Mouse (Mus musculus) kidney, embryonic 15.5 days (tissue): ENCODE results near the gene Nfrkb. TPM values are rescaled to one million over a fixed set of nuclear protein-coding genes. Genes with fewer than 3 reads are reported as not detected.
A peak's percentile ranks its signal among the peaks of the same experiment; 100 is the strongest.

Experiments
- ATAC-seq: fragments of 200-750 bp; cut with Nextera tagmentation; replicated peaks from 2 replicates; pipeline ENCODE4 v1.8.0; 2017; ENCODE audit warnings: moderate TSS enrichment; ENCODE audit not compliant: low FRiP score
- H3K27ac ChIP-seq: fragments of 300-500 bp; sonication (generic); 2 replicates; pipeline ENCODE4 v1.5.1; 2015; ENCODE audit warnings: mild to moderate bottlenecking, inconsistent platforms
- H3K27me3 ChIP-seq: fragments of 300-500 bp; sonication (generic); 2 replicates; pipeline ENCODE4 v1.6.1; 2015; ENCODE audit warnings: inconsistent platforms
- H3K36me3 ChIP-seq: fragments of 300-500 bp; sonication (generic); 2 replicates; pipeline ENCODE4 v1.6.1; 2015; ENCODE audit warnings: inconsistent platforms
- H3K4me1 ChIP-seq: fragments of 300-500 bp; sonication (generic); 2 replicates; pipeline ENCODE4 v1.6.1; 2015; ENCODE audit warnings: inconsistent platforms
- H3K4me2 ChIP-seq: fragments of 300-500 bp; sonication (generic); 2 replicates; pipeline ENCODE4 v1.6.1; 2015; ENCODE audit warnings: moderate library complexity, mild to moderate bottlenecking, inconsistent platforms
- H3K4me3 ChIP-seq: fragments of 300-500 bp; sonication (generic); replicated peaks from 2 replicates; pipeline ENCODE4 v1.5.1; 2015; ENCODE audit warnings: mild to moderate bottlenecking, inconsistent platforms
- H3K9ac ChIP-seq: fragments of 300-500 bp; sonication (generic); 2 replicates; pipeline ENCODE4 v1.6.1; 2015; ENCODE audit warnings: mild to moderate bottlenecking, inconsistent platforms
- H3K9me3 ChIP-seq: fragments of 300-500 bp; sonication (generic); replicated peaks from 2 replicates; pipeline ENCODE4 v1.6.1; 2016; ENCODE audit warnings: inconsistent platforms
- WGBS: fragments of 180-500 bp; shearing (Covaris S2); methylation state at CpG from one replicate; pipeline ENCODE4 v1.1.7; 2015; ENCODE audit warnings: mixed read lengths; 5-methylcytosine and 5-hydroxymethylcytosine counted together
- polyA plus RNA-seq: library from polyadenylated mRNA; unstranded; fragments of >200 nt; fragmentation: Nextera tagmentation; extraction: Ambion mirVana; gene quantifications from 2 replicates; pipeline ENCODE4 v1.2.1, GENCODE M21; 2015

Gene Nfrkb
- polyA plus RNA-seq, 1 experiment from 2014 or later = 21.3 TPM

DNA sequence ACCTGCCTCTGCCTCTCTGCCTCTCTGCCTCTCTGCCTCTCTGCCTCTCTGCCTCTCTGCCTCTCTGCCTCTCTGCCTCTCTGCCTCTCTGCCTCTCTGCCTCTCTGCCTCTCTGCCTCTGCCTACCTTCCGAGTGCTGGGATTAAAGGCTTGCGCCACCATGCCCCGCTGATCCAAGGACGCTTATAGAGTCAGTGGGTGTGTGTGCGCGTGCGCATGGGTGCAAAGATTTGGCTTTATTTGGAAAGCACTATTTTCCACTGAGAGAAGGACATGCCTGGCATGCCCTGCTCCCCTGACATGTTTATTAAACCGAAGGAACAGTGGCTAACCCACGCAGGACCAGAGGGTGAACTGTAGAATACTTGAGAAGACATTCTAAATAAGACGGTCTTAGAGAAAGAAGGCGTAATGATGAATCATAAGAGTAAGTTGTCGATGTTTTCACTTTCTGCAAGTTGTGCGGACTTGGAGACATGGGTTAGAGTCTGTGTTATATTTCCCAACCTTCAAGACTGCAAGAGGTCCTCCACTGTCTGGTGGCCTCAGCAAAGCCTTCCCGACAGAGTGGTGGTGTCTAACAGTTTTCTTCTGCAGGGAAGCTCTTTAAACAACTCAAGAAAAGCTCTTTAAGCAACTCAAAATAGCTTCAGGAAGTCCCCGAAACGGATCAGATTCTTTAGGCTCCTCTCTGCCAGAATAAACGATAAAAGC is 1.0 kb upstream of the Nfrkb start:
- no peak overlapping the region for H3K27ac ChIP-seq
- H3K9ac ChIP-seq = no peak overlapping the region
- WGBS = 81% methylated on average over 17 of the region's 17 CpGs
- peaks cover 7% of the 10 kb centered on the region for H3K36me3 ChIP-seq
- H3K9me3 ChIP-seq = no peaks in the 10 kb centered on the region
- peaks cover 17% of the 10 kb centered on the region for H3K4me1 ChIP-seq
- no peaks in the 10 kb centered on the region for H3K27me3 ChIP-seq
- peak overlapping the region; percentile 73 for H3K4me2 ChIP-seq
- H3K4me3 ChIP-seq = peak overlapping the region; percentile 92
- no peak for ATAC-seq

DNA sequence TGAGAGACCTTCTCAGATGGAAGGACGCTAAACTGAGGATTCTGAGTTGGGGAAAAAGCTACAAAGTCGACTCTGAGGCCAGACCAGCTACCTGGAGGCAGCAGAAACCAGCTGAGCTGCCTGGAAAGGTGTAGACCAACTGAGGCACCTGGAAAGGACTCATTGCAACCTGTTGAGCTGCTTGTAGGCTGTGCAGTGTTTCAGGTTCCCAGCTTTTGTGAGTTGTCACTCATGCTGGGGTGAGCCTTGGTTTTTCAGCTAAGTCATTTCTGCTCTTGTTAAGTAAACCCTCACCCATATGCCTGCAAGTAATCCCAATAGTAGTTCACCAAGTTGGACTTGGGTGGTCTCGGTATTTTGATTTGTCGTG is 507 bp upstream of the Nfrkb start:
- peak overlapping the region; percentile 92 for H3K4me3 ChIP-seq
- 23% methylated on average over 4 of the region's 4 CpGs for WGBS
- peaks cover 12% of the 10 kb centered on the region for H3K36me3 ChIP-seq
- H3K9me3 ChIP-seq = no peaks in the 10 kb centered on the region
- H3K9ac ChIP-seq = peak overlapping the region; percentile 82
- H3K27me3 ChIP-seq = no peaks in the 10 kb centered on the region
- H3K4me1 ChIP-seq = peaks cover 17% of the 10 kb centered on the region
- H3K4me2 ChIP-seq = peak overlapping the region; percentile 73
- peak; percentile 30 for ATAC-seq
- 0 out of 2 replicates have a peak overlapping the region, but pooled peaks have one; percentile 56 for H3K27ac ChIP-seq

DNA sequence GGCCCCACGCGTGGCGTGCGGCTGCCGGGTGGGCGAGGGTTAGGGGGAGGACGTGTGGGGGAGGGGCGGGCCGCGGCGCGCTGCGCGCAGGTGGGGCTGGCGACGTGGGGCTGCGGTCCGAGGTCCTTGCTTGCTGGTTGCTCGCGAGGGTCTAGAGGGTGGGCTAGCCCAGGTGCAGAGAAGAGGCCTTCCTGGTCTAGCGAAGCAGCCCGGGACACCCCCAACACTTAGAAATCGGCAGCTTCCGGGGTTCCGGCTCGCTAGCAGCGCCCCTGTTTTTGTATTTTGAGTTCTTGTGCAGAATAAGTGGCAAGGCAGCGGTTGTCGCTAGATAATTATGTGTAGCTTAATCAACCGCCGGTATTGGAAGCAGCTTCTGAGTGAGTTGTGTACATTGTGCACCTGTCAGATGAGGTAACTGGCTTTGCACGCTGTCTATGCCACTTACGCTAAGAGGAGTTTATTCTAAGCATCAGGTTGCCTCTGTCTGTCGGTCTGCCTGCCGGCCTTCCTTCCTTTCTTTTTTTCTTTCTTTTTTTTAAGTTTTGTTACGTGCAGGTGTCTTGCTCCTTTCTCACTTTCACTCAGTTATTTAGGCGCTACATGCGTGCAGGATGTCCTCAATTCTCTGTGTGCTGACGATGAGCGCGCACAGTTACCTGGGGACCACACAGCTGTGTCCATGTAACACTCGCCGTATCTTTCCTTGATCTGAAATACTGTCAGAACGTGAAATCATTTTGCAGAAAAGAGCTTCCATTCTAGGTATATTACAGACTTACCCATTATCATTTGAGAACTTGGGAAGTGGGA is 582 bp downstream of the Nfrkb start:
- Histone ChIP-seq H3K27me3 (no peaks in the 10 kb centered on the region), H3K4me3 (peak overlapping the region; percentile 92), H3K9ac (peak overlapping the region; percentile 82), H3K9me3 (no peaks in the 10 kb centered on the region), H3K4me1 (peaks cover 17% of the 10 kb centered on the region), H3K36me3 (peaks cover 23% of the 10 kb centered on the region), H3K4me2 (peak overlapping the region; percentile 73), H3K27ac (peak overlapping the region; percentile 56; the same call in 1 of the 2 replicates)
- 10% methylated on average over 44 of the region's 44 CpGs for WGBS
- ATAC-seq = peak; percentile 84

DNA sequence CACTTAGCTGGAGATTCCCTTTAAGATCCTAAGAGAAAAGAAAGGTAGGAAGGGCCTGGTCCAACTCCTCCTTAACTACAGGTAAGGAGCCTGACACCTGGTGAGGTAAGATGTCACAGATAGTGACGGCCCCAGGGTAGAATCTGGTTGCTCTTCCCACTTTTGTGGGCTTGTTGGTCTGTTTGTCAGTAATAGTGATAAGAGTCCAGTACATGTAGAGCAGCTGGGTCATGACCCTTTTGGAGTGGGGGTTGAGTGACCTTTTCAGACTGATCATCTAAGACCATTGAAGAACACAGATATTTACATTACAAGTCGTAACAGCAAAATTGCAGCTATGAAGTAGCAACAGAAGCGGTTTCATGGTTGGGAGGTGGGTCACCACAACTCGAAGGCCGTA is 1.2 kb downstream of the Nfrkb start:
- 0 out of 2 replicates have a peak overlapping the region, but pooled peaks have one; percentile 82 for H3K9ac ChIP-seq
- peaks cover 29% of the 10 kb centered on the region for H3K36me3 ChIP-seq
- H3K4me3 ChIP-seq = peak overlapping the region; percentile 92
- no peaks in the 10 kb centered on the region for H3K27me3 ChIP-seq
- H3K27ac ChIP-seq = no peak overlapping the region
- H3K4me2 ChIP-seq = peak overlapping the region; percentile 73
- WGBS = 90% methylated on average over 5 of the region's 5 CpGs
- no peaks in the 10 kb centered on the region for H3K9me3 ChIP-seq
- H3K4me1 ChIP-seq = peaks cover 17% of the 10 kb centered on the region
- ATAC-seq = no peak

DNA sequence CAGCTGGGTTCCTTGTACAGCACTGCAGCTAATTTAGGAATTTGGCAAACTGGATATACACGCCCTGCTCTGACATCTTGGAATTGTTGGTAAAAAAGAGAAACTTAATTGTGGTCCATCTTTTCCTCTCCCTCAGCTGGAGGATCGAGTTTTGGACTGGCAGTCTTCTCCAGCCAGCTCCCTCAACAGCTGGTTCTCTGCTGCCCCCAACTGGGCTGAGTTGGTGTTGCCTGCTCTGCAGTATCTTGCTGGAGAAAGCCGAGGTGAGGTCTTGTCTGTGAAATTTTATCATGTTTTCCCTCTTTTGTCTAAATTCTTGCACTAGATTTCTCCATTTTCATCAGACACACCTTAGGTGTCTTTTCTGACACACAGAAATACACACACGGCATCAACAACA is 14.4 kb downstream of the Nfrkb start:
- no peak overlapping the region for H3K9ac ChIP-seq
- ATAC-seq = no peak
- H3K27ac ChIP-seq = no peak overlapping the region
- no peaks in the 10 kb centered on the region for H3K4me1 ChIP-seq
- H3K27me3 ChIP-seq = no peaks in the 10 kb centered on the region
- H3K36me3 ChIP-seq = peaks cover 99% of the 10 kb centered on the region
- 56% methylated on average over 4 of the region's 4 CpGs for WGBS
- H3K9me3 ChIP-seq = no peaks in the 10 kb centered on the region
- no peak overlapping the region for H3K4me3 ChIP-seq
- no peak overlapping the region for H3K4me2 ChIP-seq

DNA sequence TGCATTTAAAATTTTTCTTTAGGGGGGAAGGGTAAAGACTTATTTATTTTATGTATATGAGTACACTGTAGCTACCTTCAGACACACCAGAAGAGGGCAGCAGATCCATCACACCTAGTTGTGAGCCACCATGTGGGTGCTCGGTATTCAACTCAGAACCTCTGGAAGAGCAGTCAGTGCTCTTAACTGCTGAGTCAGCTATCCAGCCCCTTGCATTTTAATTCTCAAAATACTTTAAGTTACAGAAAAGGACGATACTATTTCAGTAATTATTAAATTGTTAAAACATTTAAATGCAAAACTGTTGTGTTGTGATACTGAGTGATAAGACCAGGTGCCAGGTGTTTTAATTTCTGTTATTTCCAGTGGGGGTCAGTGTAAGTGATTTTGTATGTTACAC is 18.3 kb downstream of the Nfrkb start:
- H3K4me2 ChIP-seq = no peak overlapping the region
- ATAC-seq = no peak
- no peak overlapping the region for H3K4me3 ChIP-seq
- H3K36me3 ChIP-seq = peaks cover 89% of the 10 kb centered on the region
- no peak overlapping the region for H3K9ac ChIP-seq
- H3K27ac ChIP-seq = no peak overlapping the region
- no peaks in the 10 kb centered on the region for H3K27me3 ChIP-seq
- H3K4me1 ChIP-seq = no peaks in the 10 kb centered on the region
- WGBS = 86% methylated on average over 2 of the region's 2 CpGs
- no peaks in the 10 kb centered on the region for H3K9me3 ChIP-seq

DNA sequence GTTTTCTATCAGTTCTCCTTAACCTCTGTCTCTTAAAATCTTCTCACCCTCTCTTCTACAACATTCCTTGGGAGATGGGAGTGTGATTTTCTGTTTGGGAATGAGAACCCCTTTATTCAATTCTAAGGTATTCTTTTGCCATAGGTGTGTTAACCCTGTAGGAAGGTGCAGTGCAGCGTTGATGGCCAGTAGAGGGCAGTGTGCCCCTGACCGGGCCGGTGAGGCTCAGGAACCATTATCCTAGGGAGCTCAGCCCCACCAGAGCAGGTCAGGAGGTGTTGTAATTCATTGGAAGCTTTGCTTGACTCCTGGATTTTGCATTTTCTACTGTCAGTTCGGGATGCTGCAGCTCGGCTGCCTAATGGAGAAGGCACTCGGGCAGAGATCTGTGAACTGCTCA is 19.2 kb downstream of the Nfrkb start:
- Histone ChIP-seq H3K27ac (no peak overlapping the region), H3K9ac (no peak overlapping the region), H3K4me2 (no peak overlapping the region), H3K4me1 (no peaks in the 10 kb centered on the region), H3K27me3 (no peaks in the 10 kb centered on the region), H3K36me3 (peaks cover 91% of the 10 kb centered on the region), H3K9me3 (no peaks in the 10 kb centered on the region), H3K4me3 (no peak overlapping the region)
- WGBS = 59% methylated on average over 6 of the region's 6 CpGs
- no peak for ATAC-seq

DNA sequence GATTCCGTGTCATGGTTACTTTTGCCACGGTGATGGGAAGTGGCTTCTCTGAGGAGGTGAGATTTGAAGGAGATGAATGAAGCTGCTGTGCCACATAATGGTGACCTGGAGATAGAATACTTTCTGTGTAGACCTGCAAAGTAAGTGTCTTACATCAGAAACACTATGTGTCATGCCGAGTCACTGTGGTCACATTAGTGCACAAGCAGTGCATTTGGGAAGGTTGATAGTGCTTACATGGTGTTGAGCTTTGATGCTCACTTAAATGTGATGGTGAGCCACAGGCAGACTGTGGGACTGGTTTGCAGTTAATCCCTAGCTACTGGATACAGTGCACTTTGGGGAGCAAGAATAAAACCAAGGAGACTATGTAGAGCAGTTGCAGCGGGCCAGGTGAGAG is 26.2 kb downstream of the Nfrkb start:
- 93% methylated on average over 4 of the region's 4 CpGs for WGBS
- H3K27ac ChIP-seq = no peak overlapping the region
- ATAC-seq = no peak
- no peaks in the 10 kb centered on the region for H3K9me3 ChIP-seq
- no peak overlapping the region for H3K4me2 ChIP-seq
- H3K4me1 ChIP-seq = no peaks in the 10 kb centered on the region
- H3K36me3 ChIP-seq = peaks cover 96% of the 10 kb centered on the region
- H3K9ac ChIP-seq = no peak overlapping the region
- H3K4me3 ChIP-seq = no peak overlapping the region
- H3K27me3 ChIP-seq = no peaks in the 10 kb centered on the region

DNA sequence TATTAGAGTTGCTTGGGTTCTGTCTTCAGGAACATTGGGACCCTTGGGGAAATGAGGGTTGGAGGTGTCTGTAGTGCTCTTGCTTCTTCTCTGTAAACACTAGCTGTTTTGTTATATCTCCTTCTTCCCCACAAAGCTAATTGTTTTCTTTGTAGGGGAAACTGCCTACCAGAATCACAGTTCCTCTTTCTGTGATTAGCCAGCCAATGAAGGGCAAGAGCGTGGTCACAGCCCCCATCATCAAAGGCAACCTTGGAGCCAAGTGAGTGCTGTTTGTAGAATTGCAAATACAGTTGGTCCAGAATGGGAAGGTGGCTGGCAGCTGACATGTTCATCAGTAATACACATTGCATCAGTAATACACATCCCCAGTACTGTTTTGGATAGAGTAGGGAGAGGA is 32.8 kb downstream of the Nfrkb start:
- Histone ChIP-seq H3K36me3 (peaks cover 93% of the 10 kb centered on the region), H3K27ac (no peak overlapping the region), H3K9me3 (no peaks in the 10 kb centered on the region), H3K4me1 (no peaks in the 10 kb centered on the region), H3K4me3 (no peak overlapping the region), H3K27me3 (no peaks in the 10 kb centered on the region), H3K9ac (no peak overlapping the region), H3K4me2 (no peak overlapping the region)
- no peak for ATAC-seq
- WGBS = 96% methylated on average over 1 of the region's 1 CpGs

DNA sequence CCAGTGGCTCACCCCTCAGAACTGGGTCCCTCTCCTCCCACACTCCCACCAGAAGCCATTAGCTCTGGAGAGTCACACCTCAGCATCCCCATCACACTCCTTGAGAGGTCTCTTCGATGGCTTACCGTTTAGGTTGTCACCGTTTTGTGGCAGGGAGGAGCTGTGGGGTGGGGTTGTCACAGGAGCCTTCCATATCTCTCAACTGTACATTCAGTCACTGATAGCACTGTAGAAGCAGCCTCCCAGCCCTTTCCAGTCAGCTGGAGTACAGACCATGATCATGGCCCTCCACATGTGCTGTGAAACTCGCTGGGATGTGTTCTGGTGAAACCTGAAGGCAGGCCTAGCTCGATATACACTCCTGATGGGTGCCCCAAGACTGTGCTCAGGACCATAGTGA is 36.2 kb downstream of the Nfrkb start:
- H3K36me3 ChIP-seq = peaks cover 70% of the 10 kb centered on the region

DNA sequence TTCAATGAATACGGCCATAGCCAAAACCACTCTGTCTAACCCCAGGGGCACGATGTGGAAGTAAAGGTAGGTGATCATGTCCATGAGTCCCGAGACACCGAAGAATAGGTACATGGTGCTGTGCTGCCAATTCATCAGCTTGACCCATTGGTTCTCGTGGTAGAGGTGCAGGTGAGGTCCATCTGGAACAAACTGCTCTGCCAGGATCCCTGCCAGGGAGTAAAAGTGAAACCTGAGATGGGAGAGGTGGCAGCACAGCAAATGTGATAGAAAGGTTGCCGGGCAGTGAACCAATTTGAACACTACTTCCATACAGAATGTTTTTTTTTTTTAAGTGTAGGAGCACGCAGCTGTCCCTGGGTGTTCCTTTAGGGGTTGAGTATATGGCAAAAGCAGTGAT is 43.0 kb downstream of the Nfrkb start:
- no peak overlapping the region for H3K4me3 ChIP-seq
- peaks cover 6% of the 10 kb centered on the region; the same call in 1 of the 2 replicates for H3K36me3 ChIP-seq
- no peaks in the 10 kb centered on the region for H3K27me3 ChIP-seq
- H3K27ac ChIP-seq = no peak overlapping the region
- peaks cover 4% of the 10 kb centered on the region; the same call in 1 of the 2 replicates for H3K4me1 ChIP-seq
- ATAC-seq = no peak
- H3K4me2 ChIP-seq = no peak overlapping the region
- H3K9me3 ChIP-seq = no peaks in the 10 kb centered on the region
- WGBS = 75% methylated on average over 7 of the region's 7 CpGs
- H3K9ac ChIP-seq = no peak overlapping the region

More for the DNA sequence above, 36.2 kb downstream of the Nfrkb start:
- Histone ChIP-seq H3K4me3 (no peak overlapping the region), H3K4me2 (no peak overlapping the region), H3K27ac (no peak overlapping the region), H3K9ac (no peak overlapping the region), H3K27me3 (no peaks in the 10 kb centered on the region), H3K9me3 (no peaks in the 10 kb centered on the region), H3K4me1 (no peaks in the 10 kb centered on the region; the same call in 1 of the 2 replicates)
- ATAC-seq = 0 out of 2 replicates have a peak, but pooled peaks have one; percentile 22
- 83% methylated on average over 5 of the region's 5 CpGs for WGBS

DNA sequence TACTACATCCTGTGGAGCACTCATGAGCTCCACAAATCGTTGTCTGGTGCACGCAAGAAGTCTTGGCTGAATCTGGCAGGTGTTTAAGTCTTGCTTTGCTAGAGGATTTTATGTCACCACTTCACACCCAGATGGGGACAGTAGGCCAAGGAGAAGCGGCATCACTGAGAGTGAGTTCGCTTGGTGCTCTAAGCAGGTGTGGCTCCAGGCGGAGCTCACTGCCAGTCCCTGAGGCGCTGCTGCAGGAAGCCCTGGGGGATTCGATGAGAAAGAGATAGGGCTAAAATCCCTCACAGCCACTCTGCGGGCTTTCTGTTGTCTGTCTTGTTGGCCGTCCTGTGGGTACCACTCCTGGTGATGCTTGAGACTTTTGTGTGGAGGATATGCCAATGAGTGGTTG is 44.0 kb downstream of the Nfrkb start:
- no peaks in the 10 kb centered on the region for H3K27me3 ChIP-seq
- no peak overlapping the region for H3K4me2 ChIP-seq
- H3K9ac ChIP-seq = no peak overlapping the region
- peaks cover 4% of the 10 kb centered on the region; the same call in 1 of the 2 replicates for H3K4me1 ChIP-seq
- no peak for ATAC-seq
- 72% methylated on average over 9 of the region's 9 CpGs for WGBS
- H3K4me3 ChIP-seq = no peak overlapping the region
- no peak overlapping the region for H3K27ac ChIP-seq
- no peaks in the 10 kb centered on the region for H3K9me3 ChIP-seq
- no peaks in the 10 kb centered on the region for H3K36me3 ChIP-seq
